Mouse (Mus musculus): Measurements from ENCODE around the gene Ly6g5b.

- TF ChIP-seq POLR2A (IDR thresholded peaks at IDR 0.05; ENCODE audit: extremely low read depth, insufficient read depth, low read length) = no peak
- no peak for TF ChIP-seq CTCF (IDR thresholded peaks at IDR 0.05; ENCODE audit: extremely low read depth, insufficient read depth, low read length)
Observed at GRCm38 (mm10) chr17:35128996-35129395, 13.8 kb upstream of the Ly6g5b start.
